Mouse (Mus musculus) midbrain, embryonic 10.5 days (tissue): ENCODE measurements around the gene Timm50. TPM values are rescaled to one million over a fixed set of nuclear protein-coding genes. Genes with fewer than 3 reads are reported as not detected.
A peak's percentile ranks its signal among the peaks of the same experiment; 100 is the strongest.

Source experiments
- DNase-seq: peaks from one replicate; pipeline ENCODE4 v3.0.0-alpha.2; 2017; ENCODE audit warnings: low spot score
- H3K27ac ChIP-seq: fragments of 300-500 bp; sonication (generic); replicated peaks from 2 replicates; pipeline ENCODE4 v1.5.1; 2016; ENCODE audit warnings: mild to moderate bottlenecking
- H3K27me3 ChIP-seq: fragments of 300-500 bp; sonication (generic); 2 replicates; pipeline ENCODE4 v1.6.1; 2016; ENCODE audit warnings: low read depth, mild to moderate bottlenecking; ENCODE audit not compliant: poor library complexity, severe bottlenecking
- H3K36me3 ChIP-seq: fragments of 300-500 bp; sonication (generic); 2 replicates; pipeline ENCODE4 v1.6.1; 2016; ENCODE audit warnings: mild to moderate bottlenecking, moderate library complexity
- H3K4me1 ChIP-seq: fragments of 300-500 bp; sonication (generic); 2 replicates; pipeline ENCODE4 v1.6.1; 2016
- H3K4me3 ChIP-seq: fragments of 300-500 bp; sonication (generic); 2 replicates; pipeline ENCODE4 v1.5.1; 2016; ENCODE audit warnings: mild to moderate bottlenecking, moderate library complexity
- H3K9me3 ChIP-seq: fragments of 300-500 bp; sonication (generic); replicated peaks from 2 replicates; pipeline ENCODE4 v1.6.1; 2016; ENCODE audit warnings: mild to moderate bottlenecking
- WGBS: fragments of 180-500 bp; shearing (Covaris S2); methylation state at CpG from one replicate; pipeline ENCODE4 v1.1.7; 2016; 5-methylcytosine and 5-hydroxymethylcytosine counted together
- polyA plus RNA-seq: library from polyadenylated mRNA; unstranded; fragments of >200 nt; fragmentation: Nextera tagmentation; extraction: Ambion mirVana; gene quantifications from 2 replicates; pipeline ENCODE4 v1.2.1, GENCODE M21; 2016

Gene Timm50
- polyA plus RNA-seq, 1 experiment from 2014 or later = 249 TPM

DNA sequence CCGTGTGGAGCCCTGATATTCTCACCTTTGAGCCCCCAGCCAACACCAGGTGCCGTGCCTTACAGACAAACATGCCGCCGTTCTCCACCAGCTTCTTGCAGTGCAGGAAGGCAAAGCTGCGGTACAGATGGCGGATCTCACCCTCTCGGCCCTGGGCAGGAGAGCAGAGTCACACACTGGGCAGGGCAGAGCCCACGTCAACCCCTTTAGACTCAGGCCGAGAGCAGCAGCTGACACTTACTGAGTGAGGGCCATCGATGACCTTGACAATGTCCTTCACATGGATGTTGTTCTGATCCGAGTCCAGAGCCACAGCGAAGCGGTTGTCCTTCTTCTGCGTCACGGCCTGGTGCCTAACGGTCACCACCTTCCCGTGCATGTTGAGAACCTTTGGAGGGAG, 6.8 kb upstream of the Timm50 start:
- Histone ChIP-seq H3K36me3 (peaks cover 100% of the 10 kb centered on the region), H3K27ac (no peak overlapping the region), H3K4me3 (no peak overlapping the region), H3K9me3 (no peaks in the 10 kb centered on the region), H3K4me1 (no peaks in the 10 kb centered on the region), H3K27me3 (no peaks in the 10 kb centered on the region)
- WGBS = 96% methylated on average over 17 of the region's 17 CpGs
- no peak for DNase-seq

DNA sequence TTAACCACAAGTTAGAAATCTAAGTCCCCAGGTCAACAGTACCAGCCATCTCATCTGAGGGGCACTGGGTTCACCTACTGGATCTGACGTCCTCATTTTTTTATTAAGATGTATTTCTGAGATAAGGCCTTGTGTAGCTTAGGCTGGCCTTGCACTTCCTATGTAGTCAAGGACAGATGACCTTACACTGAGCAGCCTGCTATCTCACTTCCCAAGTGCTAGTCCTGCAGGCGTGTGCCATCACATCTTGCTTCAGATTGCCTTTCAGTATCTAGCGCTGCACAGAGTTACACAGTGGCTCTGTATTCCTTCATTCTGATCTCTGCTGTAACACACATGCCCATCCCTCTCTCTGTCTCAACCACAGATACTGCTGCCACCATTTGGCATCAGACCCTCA, 6.2 kb upstream of the Timm50 start:
- peaks cover 93% of the 10 kb centered on the region for H3K36me3 ChIP-seq
- no peak for DNase-seq
- H3K27me3 ChIP-seq = no peaks in the 10 kb centered on the region
- H3K27ac ChIP-seq = no peak overlapping the region
- no peak overlapping the region for H3K4me3 ChIP-seq
- 90% methylated on average over 3 of the region's 3 CpGs for WGBS
- H3K4me1 ChIP-seq = no peaks in the 10 kb centered on the region
- H3K9me3 ChIP-seq = no peaks in the 10 kb centered on the region

DNA sequence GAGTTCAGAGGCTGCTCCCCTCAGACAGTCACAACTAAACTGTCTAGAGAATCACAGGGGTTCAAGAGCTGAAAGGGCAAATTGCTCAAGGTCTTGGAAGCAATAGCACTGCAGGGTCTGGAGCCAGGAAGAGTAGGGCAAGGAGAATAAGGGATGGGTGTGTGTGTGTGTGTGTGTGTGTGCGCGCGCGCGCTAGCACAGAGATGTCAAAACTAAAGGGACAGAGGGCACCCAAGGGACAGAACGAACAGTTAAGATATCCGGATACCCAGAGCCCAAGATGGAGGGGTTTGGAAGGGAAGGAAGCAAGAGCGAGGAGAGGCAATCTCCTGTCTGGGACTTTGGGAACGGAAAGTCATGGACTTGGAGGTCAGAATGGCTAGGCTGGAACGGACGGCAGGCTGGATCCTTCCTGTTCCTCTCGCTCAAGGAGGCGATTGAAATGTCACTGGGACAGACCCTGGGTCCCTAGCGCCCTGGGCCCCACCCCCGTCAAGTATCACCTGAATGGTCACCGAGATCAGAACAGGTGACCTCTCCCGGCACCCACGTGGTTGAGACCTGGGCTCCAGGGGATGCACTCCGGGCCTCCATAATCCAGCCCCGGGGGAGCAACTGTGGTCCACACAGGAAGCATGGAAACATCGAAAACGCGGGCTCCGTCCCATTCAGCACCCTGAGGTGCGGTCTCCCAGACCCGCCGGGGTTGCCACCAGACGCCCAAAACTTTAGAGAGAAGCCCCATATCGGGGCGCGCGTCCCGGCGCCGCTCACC, 534 bp downstream of the Timm50 start:
- 8% methylated on average over 35 of the region's 35 CpGs for WGBS
- Histone ChIP-seq H3K36me3 (peaks cover 69% of the 10 kb centered on the region), H3K4me1 (peaks cover 51% of the 10 kb centered on the region), H3K4me3 (peak overlapping the region; percentile 99), H3K9me3 (no peaks in the 10 kb centered on the region), H3K27me3 (no peaks in the 10 kb centered on the region), H3K27ac (peak overlapping the region; percentile 94)
- no peak for DNase-seq

DNA sequence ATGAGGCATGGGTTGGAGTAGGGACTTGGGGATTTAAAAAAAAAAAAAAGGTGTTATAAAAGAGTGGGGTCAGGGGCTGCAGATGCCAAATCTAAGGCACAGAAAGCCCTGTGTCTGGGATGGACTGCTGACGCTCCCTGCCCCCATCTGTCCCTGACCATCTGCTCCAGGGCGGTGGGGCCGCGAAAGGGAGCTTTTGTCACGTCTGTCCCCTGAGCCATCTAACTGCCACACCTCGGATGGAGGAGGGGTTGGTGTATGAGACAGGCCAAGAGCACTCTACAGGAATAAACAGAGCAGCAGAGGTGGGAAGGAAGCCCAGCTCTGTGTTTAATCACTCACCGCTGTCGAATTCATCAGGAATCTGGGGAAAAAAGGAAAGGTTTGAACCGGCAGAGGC, 2.1 kb downstream of the Timm50 start:
- Histone ChIP-seq H3K4me3 (peak overlapping the region; percentile 99), H3K27me3 (no peaks in the 10 kb centered on the region), H3K9me3 (no peaks in the 10 kb centered on the region), H3K4me1 (peaks cover 64% of the 10 kb centered on the region), H3K27ac (peak overlapping the region; percentile 94), H3K36me3 (peaks cover 69% of the 10 kb centered on the region)
- 78% methylated on average over 9 of the region's 9 CpGs for WGBS
- peak; percentile 42 for DNase-seq

DNA sequence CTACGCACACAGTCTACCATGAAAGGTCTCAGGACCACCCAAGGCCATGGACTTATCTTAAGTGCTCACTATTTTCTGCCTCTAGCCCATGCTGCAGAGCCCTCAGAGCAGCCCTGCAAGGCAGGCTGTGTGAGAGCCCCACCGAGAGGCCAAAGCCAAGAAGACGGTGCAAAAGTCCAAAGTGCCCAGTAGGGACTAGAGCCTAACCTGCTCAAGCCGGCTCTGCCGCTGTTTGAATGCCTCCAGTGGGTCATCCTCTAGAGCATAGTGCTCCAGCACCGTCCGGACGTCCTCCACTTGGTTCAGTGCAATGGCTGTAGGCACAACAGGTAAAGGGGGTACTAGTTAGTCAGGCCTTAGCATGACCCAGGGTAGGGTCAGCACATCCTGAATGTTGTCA, 5.7 kb downstream of the Timm50 start:
- Histone ChIP-seq H3K27me3 (peaks cover 12% of the 10 kb centered on the region), H3K4me3 (no peak overlapping the region), H3K4me1 (peaks cover 84% of the 10 kb centered on the region), H3K9me3 (no peaks in the 10 kb centered on the region), H3K36me3 (peaks cover 67% of the 10 kb centered on the region), H3K27ac (no peak overlapping the region)
- DNase-seq = no peak
- WGBS = 94% methylated on average over 8 of the region's 8 CpGs

DNA sequence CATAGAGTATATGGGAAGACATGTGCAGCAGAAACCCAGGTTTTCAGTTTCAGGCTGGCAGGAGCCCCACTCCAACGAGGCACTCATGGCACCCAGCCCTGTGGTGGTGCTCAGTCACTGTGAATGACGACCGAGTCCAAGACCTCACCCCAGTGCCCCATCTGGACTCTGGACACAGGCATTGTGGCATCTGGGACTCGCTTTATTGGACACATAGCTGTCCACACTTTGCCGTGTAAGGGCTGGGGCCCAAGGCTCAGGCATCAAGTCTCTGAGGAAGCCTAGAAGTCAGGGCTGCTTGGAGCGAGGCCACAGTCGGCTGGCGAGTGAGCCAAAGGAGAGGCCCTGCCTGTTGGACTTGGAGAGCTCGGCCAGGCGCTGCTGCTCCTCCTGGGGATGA, 6.2 kb downstream of the Timm50 start:
- Histone ChIP-seq H3K4me3 (no peak overlapping the region), H3K9me3 (no peaks in the 10 kb centered on the region), H3K27ac (no peak overlapping the region), H3K27me3 (peaks cover 18% of the 10 kb centered on the region), H3K4me1 (peaks cover 84% of the 10 kb centered on the region), H3K36me3 (peaks cover 67% of the 10 kb centered on the region)
- no peak for DNase-seq
- 92% methylated on average over 10 of the region's 10 CpGs for WGBS

DNA sequence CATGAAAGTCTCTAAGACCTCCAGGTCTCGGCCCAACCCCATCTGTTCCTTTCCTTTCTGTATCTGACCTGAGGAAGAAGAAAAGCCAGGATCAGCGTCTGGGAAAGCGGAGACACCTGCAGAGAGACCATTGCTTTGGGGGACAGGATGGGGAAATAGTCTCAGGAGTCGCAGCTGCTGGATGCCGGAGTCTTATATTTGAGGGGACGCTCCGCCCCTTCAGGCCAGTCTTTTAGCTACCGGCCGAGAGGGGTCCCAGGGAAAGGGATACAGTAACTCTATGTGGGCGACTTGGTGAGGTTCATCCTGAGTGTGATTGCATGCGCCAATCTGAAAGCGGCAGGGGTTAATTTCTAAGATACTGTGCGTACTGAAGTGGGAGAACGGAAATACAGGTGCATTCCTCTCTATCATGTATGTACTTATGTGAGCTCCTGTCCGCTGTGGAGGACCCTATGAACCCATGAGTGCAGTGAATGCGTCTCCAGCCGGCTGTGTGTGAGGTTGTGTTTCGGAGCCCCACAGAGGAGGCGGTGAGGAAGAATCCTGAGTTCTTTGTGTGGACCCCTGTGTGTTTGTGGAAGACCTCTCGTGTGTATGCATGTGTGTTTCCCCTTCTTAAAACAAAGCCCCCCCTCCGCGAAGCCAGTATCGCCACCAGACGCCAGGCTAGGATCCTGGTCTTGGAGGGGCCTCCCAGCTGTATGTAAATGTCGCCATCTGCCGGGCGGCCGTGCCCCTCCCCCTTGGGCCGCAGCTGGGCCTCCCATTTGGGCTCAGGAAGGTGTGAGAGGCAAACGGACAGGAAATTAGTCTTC, 10.0 kb downstream of the Timm50 start, which contains the start of gene Dll3:
TSS of gene Dll3 (minus strand) at position 623 of the 818 bp plus-strand sequence.
- Histone ChIP-seq H3K4me1 (peaks cover 70% of the 10 kb centered on the region), H3K36me3 (peaks cover 47% of the 10 kb centered on the region), H3K4me3 (peak within 1 kb of the TSS; percentile 63), H3K27ac (peak within 1 kb of the TSS; percentile 93), H3K27me3 (peaks cover 56% of the 10 kb centered on the region), H3K9me3 (no peaks in the 10 kb centered on the region)
- under 1% methylated on average over 30 of the region's 30 CpGs for whole genome bisulfite sequencing
- DNase-seq = peak; percentile 85

DNA sequence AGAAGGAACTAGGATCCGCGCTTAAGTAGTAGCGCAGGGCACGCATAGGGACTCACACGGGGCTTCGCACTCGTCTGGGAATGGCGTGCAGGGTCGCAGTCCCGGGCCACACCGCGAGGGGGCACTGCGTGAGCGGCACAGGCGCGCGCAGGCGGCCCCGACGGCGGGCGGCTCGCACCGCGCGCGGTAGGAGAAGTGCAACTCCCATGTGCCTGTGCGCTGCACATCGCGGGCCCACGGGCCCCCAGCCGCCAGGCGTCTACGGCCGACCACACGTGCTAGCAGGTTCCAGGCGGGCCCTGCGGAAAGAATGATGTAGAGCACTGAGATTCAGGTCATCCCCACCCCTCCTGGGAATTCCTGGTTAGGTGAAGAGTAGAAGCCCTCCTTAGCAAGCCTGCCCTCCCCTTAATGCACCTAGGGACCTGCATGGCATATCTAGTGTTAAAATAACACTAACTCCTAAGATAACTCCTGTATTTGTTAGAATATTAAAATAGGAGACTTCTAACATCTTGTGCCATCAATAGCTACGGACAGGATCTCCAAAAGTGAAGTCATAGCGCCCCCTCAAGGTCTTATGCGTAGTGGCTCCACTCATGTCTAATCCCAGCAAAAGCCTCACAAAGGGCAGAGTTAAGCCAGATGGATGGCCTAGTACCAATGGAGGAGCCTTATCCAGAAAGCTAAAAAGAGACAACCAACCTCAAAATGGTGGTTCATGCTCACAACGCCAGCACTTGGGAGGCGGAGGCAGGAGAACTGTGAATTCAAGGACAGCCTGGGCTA, 12.8 kb downstream of the Timm50 start:
- Histone ChIP-seq H3K4me3 (peak overlapping the region; percentile 63), H3K36me3 (peaks cover 29% of the 10 kb centered on the region), H3K27ac (peak overlapping the region; percentile 93), H3K27me3 (peaks cover 84% of the 10 kb centered on the region), H3K4me1 (peaks cover 73% of the 10 kb centered on the region), H3K9me3 (no peaks in the 10 kb centered on the region)
- peak; percentile 63 for DNase-seq
- WGBS = 22% methylated on average over 41 of the region's 43 CpGs

DNA sequence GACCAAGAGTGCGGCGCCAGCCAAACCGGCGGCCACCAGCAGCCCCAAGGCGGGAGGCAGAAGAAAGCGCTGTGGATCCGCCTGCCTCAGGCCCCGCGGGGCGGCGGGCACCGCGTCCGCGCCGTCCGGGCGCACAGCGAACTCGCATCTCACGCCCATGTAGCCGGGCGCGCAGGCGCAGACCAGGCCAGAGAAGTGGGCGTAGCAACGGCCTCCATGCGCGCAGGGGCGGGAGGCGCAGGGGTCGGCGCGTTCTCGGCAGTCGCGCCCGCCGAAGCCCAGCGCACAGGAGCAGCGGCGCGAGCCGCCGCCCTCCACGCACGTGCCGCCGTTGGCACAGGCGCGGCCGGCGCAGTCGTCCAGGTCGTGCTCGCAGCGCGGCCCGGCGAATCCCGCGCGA, 17.4 kb downstream of the Timm50 start:
- Histone ChIP-seq H3K4me1 (peaks cover 53% of the 10 kb centered on the region), H3K27me3 (peaks cover 100% of the 10 kb centered on the region), H3K36me3 (peaks cover 37% of the 10 kb centered on the region), H3K4me3 (peak overlapping the region; percentile 63), H3K27ac (peak overlapping the region; percentile 75), H3K9me3 (no peaks in the 10 kb centered on the region)
- peak; percentile 82 for DNase-seq
- WGBS = 4% methylated on average over 63 of the region's 63 CpGs

DNA sequence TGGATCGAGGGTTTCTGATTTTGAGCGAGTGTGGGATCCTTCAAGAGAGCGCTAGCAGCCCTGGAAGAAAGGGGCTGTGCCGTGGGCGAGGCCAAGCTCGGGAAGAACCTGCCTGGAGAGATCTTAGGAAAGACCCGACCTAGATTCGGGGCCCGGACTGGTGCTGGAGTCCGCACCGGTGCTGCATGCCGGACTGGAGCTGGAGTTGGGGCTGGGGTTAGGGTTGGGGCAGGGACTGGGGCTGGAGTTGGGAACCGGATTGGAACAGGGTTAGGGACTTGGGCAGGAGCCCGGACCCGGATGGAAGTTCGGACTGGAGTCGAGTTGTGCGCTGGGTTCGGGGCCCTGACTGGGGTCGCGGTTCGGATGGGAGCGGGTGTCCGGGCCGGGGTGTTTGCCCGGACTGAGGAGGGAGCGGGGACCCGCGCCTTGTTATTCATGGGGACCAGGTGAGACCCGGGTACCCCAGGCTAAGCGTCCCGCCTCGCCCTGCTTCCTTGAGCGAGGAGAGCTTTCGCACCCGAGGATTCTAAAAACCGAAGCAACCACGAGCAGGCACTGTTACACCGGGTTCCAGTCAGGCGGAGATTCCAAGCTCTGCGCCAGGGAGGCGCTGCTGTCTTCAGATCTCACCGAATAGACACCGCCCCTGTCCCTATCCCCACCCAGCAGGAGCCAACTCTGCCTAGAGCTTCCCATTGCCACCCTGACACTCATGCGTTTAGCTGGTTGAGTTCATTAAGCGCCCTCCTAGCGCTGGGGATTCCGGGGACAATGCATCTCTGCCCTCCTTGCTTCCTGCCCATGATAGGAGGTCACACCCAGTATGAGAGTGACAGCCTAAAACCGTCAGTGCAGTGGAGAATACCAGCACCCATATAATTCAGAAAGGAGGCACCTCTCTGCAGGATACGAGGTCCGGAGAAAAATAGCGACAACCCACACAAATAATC, 21.0 kb downstream of the Timm50 start, which contains the start of gene Selenov:
TSS of gene Selenov (minus strand) at position 549 of the 953 bp plus-strand sequence.
- peaks cover 45% of the 10 kb centered on the region for H3K4me1 ChIP-seq
- peak within 1 kb of the TSS; percentile 75 for H3K27ac ChIP-seq
- no peaks in the 10 kb centered on the region for H3K9me3 ChIP-seq
- H3K4me3 ChIP-seq = peak within 1 kb of the TSS; percentile 48
- peaks cover 81% of the 10 kb centered on the region for H3K27me3 ChIP-seq
- H3K36me3 ChIP-seq = peaks cover 15% of the 10 kb centered on the region; the same call in 1 of the 2 replicates
- 1% methylated on average over 52 of the region's 52 CpGs for WGBS
- DNase-seq = peak; percentile 59

DNA sequence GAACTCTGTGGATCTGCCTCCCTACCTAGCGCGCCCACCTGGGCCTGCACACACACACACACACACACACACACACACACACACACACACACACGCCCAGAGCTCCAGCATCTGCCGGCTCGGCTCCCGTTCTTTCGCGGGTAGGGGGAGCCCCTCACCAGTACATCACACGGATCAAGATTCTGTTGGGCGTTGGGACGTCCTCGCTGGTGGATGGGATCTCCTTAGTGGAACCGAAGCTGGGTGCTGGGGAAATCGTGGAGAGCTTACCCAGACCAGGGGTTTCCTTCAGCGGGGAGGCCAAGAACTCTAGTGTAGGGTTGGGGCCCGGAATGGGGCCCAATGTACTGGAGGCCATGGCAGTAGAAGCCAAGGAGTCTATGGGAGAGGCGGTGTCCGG, 21.7 kb downstream of the Timm50 start:
- peak overlapping the region; percentile 48 for H3K4me3 ChIP-seq
- peak; percentile 53 for DNase-seq
- 1% methylated on average over 18 of the region's 18 CpGs for WGBS
- peaks cover 74% of the 10 kb centered on the region for H3K27me3 ChIP-seq
- H3K27ac ChIP-seq = peak overlapping the region; percentile 75
- H3K4me1 ChIP-seq = peaks cover 42% of the 10 kb centered on the region
- peaks cover 15% of the 10 kb centered on the region; the same call in 1 of the 2 replicates for H3K36me3 ChIP-seq
- H3K9me3 ChIP-seq = no peaks in the 10 kb centered on the region
